Mouse (Mus musculus): ENCODE measurements at regions not wholly inside any gene's neighbourhood (a gene's known extent, or its start where the extent isn't known, plus 50 kb on each side); places are given as distances from the start of the nearest gene placed in this dataset.
A peak's percentile ranks its signal among the peaks of the same experiment; 100 is the strongest.

DNA sequence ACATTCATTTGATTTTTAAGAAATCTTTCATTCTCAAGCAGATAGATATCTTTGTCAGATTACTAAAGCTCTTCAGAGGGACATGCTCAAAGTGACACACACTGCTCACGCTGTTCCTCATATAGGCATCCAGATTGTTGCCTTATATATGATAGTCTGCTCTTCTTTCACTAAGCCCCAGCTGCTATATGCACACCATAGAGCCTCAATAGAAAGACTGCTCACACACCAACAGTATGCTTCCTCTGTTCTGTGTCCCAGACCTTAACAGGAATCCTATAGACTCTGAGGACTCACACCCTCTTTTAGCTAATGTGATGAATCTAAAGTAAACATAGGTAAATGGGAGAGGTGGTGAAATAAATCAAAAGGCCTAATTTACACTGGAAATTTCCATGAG lies 561.8 kb downstream of the Smarca1 start:
- no peak for DNase-seq

- peak; percentile 14 for DNase-seq
These were observed 564.0 kb downstream of the Smarca1 start for GRCm38 (mm10) chrX:47328817-47329216.

DNA sequence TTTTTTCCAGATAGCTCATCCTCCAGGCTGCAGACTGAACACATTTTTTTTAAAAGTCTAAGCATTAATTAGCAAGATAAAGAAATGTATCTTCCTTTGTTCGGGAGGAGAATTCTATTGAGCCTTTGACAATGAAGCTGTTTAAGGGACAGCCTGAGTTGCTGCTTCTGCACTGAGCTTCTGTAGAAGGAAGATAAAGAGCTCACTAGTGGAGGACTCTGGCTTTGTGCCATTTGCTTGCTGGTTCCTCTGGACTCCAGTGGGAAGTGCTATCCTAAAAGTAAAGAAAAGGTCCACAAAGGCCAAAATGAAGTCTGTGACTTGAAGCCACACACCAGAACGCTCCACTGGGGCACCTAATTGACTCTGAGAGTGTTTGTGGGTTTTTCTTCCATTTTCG lies 577.0 kb downstream of the Smarca1 start:
- DNase-seq = no peak

DNA sequence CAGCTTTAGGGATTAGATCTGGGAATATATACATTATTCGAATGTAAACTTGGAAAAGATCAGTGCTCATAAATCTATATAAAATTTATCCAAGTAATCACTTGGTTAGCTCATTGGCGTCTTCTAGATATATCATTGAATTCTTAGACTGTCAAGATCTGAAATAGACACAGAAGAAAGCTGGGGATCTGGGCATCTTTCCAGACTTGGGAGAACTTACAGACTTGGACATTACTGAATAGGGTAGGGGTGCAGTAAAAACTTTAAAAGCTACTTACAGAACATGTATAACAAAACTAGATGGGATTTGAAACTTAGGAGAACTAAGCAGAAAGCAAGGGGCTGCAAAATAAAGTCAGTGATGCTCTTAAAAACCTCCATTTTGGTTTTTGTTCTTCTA lies 585.6 kb downstream of the Smarca1 start:
- no peak for DNase-seq

GRCm38 (mm10) chrX:47303547-47303946 lies 589.2 kb downstream of the Smarca1 start:
- no peak for DNase-seq

DNA sequence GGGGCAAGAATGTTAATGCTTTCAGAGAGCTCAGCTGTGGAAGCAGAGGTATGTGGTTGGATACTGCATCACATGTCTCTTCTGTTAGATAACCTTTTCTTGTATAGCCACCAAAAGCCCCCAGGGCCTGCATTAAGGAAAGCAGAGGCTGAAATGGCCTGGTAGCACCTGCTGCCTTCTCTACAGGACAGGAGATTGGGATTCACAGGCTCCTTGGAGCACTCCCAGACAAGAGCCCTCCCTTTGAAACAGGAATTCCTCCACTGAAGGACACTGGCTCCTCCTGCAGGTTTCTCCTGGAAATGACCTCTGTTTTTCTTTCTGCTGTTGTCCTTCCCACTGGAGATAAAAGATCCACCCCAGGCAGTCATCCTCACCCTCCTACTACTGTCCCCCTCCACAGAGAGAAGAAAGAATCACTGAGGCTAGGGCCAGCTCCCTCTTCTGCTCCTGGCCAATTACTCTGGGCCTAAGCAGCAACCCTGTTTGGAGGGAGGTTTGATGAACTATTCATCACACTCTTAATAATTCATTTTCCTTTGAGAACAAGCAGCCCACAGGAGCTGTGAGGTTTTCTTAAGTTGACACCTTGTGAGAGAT lies 600.1 kb downstream of the Smarca1 start:
- DNase-seq = peak; percentile 3

Data from kidney, adult 9 months (tissue).